Mouse (Mus musculus) adipocyte (in vitro differentiated cells): ENCODE results near the gene Sox14.

Experiments used
- DNase-seq: peaks from one replicate; pipeline ENCODE4 v3.0.0-alpha.2; 2016; ENCODE audit warnings: low spot score

Sox14 gene

DNA sequence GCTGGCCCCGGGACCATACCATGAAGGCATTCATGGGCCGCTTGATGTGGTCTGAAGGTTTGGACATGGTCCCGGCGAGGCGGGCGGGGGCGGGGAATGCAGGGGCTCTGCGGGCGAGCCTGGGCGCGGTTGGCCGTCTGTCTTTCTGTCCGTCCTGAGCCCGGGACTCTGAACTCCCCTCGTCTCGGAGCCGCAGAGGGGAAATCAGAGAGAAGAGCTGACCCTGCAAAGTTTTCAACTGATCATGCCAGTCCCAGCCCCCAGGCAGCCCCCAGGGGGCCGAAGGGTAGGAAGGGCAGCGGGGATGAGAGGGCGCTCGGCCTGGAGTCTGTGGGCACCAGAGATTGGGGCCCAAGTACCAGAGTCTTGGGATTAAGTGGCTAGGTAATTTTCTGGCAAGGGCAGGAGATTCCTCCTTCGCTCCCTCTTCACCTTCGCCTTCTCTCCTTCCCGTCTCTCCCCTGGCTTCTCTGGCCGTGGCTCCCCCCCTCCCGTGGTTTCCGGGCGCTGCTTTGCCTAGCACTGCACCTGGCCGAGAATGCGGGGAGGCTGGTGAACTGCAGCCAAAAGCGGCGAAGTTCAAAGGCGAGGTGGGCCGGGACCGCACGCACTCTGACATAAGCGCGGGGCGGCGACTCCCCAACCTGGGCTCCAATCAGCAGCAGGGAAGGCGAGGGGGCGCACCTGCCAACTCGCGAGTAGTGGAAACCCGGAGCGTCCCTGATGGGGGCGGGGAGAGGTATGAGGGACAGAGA lies at the start of gene Sox14:
Gene Sox14 (minus strand): TSS at position 553 of the 755 bp plus-strand sequence.
- DNase-seq = no peak

DNA sequence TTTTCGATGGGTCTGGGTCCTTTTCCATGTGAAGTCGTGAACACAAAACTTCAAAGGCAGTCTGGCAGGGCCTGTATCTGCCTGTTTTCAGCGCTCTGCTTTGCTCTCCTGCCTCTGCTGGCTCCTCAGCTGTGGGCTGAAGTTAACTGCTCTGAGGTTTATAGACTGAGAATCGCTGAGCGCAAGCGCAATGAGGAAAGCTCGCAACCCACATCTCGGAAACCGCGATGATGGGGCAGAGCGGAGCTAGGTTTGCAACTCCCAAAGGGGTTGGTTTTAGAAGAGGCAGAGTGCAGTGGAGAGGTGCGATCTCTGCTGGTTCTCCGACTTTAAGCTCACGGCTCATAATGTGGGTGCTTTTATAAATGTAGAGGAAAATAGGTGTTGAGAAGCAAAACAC lies 3.3 kb upstream of the Sox14 start:
- no peak for DNase-seq

DNA sequence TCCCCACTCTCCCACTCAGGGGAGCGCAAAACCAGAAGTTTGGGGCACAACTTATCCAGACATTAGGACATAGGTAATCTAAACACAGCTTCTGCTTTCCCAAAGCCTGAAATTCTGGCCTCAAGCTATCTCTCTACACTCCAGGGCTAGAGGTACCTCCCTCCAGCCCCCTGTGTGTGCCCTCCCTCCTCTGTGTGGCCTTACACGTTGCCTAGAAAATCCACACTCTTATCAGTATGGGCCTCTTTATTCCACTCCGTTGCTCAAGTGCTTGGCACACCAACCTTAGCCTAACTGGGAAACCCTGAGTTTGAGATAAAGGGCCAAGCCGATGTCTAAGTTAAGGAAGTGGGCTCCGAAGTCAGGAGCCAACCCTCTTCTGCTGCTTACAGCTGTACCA lies 2.6 kb upstream of the Sox14 start:
- DNase-seq = no peak

DNA sequence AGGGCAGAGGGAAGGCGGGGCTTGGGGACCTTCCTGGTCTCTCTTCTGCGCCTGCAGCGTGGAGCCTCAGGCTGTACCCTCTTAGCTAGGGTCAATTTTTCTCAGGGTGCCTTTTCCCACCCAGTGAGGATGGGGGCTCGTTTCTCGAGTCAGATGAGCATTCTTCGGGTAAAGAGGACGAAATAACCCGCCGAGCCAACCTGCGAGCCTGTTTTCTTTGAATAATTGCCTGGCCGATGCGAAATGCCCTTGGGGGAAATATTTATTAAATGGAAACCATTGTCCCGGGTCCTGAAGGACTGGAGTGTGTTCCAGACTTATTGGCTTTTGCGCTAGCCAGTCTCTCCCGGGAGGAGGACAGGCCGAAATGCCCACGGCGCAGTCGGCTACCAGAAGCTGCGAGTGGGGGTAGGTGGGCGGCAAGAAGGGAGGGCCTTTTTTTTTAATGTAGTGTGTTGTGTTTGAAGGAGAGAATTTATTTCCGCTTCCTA lies 1.1 kb upstream of the Sox14 start:
- DNase-seq = no peak

DNA sequence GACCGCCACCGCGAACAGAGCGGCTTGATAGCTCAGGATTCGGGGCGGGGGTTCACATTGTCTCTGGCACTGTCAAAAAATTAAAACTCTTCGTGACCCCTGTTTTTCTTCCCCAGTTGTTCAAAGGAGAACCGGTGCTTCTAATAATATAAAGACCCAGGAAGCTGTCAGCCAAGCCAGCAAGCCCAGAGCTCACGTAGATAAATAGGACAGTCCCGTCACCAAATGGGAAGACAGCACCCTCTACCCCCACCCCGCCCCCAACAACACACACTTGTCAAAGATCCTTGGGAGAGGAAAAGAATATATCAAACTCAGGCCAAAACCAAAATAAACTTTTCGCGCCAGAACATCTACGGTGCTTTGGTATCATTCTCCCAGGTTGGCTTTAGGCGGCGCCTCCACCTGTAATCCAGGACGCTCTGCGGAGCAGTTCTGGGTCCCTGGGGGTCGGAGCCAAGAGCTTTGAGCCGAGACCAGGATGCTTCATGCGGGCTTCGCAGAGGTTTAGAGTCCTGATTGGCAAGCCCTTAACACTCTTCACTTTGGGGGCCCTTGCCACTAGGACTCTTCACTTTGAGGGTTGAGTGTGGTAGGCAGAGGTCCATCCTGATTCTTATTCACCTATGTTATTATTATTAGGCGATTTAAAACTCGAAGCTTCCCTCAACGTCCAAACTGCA lies 544 bp upstream of the Sox14 start:
- no peak for DNase-seq

DNA sequence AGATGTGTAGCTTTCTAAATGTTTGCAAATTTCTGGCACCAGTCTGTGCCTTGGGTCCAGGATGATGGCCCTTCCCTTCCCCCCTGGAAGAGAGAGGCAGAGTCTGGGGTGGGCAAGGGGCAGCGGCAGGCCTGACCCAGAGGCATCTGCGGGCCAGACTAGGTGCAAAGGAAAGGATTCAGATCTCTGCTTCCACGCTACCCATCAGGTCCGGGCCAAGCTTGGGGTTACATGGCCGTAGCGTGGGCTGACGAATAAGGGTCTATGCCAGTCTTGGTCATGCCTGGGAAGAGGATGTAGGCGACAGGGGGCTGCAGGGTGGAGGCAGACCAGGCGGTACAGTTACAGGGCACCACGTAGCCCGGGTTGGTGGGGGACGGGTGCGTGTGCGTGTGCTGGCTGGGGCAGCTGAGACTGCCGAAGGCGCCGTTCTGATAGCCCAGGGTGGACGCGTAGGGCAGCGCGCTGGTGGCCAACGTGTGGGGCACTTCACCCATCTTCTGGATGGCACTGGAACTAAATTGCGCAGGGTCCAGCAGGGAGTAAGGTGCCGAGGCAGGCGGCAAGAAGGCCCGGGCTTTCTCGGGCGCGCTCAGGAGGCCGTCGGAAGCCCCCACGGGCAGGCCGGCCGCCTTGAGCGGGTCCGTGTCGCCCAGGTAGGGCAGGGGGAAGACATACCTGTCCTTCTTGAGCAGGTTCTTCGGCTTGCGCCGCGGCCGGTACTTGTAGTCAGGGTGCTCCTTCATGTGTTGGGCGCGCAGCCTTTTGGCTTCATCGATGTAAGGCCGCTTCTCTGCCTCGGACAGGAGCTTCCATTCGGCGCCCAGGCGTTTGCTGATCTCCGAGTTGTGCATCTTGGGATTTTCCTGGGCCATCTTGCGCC lies 994 bp downstream of the Sox14 start:
- DNase-seq = no peak

GRCm38 (mm10) chr9:99873721-99874120 lies 2.2 kb downstream of the Sox14 start:
- DNase-seq = no peak

DNA sequence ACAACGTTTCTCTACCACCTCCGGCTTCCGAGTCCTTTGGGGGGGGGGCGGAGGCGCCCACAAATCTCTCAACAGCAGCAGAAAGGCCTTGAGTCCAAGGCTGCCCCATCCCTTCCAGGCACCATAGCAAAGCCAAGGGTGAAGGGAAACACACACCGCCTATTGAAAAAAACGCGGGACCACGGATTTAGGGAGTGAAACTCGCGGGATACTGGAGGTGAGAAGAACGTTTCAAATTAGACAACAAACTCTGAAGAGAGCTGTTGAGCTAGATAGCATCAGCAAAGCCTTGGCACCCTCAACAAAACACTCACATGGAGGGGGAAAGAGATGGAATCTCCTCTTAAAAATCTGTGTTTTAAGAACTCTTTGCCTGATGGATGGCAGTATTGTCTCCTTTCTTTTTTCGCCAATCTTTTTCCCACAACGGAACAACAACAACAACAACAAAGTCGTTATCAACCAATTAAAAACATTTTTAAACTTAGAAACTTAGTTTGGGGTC lies 2.8 kb downstream of the Sox14 start:
- no peak for DNase-seq

GRCm38 (mm10) chr9:99872204-99873115 lies 3.5 kb downstream of the Sox14 start:
- no peak for DNase-seq

DNA sequence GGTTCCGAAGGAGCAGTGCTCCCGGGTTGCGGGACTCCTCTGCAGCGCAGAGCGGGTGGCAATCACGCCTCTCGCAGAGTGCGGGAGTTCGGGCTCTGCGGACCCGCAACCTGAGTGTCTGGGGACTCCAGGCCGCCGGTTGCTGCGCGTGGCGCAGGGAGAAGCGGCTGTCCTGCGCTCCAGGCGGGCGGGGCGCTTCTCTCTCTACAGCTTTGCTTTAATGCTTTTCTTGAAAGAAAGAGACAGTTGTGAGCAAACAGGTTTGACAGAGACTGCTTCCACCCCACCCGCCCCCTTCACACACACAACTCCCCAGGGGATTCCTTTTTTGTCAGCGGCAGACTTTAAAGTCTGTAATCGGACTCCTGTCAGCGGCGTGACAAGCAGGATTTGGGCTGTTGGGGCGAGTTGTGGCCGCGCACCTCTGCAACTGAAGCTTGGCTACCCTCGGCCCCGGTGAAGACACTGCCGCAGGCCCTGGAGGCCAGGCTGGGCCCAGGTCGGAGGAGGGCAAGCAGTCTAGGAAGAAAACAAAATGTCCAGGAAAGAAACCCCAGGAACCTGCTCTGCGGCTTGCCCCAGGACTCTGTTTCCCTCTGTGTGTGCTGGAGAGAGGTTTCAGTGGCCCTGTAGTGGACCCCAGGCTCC lies 4.3 kb downstream of the Sox14 start:
- DNase-seq = no peak

DNA sequence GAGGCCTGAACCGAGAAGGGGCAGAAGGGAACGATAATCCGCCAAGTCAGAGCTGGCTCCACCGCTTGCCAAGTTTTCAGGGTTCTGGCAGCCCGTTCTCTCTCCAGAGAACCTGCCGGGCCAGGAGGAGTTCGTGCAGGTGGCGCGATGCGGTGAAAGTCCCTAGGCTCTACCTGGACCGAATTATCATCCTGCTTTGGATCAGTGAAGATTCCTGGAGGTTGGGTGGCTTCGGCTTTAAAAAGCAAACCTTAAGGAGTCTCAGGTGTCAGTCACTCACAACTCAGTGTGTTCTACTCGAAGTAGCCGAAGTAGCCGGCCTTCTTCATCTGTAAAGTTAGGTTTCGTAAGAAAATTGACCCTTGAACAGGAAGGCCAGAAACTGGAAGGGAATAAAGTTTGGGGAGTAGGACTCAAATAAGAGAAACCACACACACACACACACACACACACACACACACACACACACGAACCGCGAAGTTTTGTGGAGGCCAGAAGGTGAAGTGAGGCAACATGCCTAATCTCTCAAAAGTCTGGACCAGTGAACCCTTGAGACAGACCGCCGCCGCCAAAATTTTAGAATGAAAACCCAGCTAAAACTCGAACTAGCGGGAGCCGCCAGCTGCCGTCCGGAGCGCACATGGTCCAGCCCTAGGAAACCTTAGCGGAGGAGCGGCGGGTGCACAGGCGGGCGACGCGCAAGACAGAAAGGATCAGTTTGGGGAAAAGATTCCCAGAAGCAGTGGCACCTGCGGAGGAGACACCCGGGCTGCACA lies 5.0 kb downstream of the Sox14 start:
- no peak for DNase-seq

- DNase-seq = no peak
These were observed 5.8 kb downstream of the Sox14 start for GRCm38 (mm10) chr9:99869936-99870779.

DNA sequence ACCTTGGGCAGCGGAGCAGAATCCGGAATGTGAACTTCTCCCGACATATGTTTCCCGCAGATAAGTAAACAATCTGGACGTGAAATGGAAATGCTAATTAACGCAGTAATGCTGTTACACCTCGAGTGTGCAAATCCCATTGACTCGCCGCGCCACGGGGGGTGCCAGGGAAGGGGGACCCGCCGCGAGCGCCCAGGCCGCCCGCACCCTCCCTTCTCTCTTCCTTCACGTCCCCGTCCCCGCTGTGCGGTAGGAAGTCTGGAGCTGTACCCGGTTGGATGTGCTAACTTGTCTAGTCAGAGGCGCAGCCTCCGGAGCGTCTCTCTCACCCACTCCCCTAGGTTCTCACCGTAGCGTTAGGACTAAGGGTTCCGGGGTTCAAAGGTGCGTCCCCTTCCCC lies 6.7 kb downstream of the Sox14 start:
- DNase-seq = no peak

DNA sequence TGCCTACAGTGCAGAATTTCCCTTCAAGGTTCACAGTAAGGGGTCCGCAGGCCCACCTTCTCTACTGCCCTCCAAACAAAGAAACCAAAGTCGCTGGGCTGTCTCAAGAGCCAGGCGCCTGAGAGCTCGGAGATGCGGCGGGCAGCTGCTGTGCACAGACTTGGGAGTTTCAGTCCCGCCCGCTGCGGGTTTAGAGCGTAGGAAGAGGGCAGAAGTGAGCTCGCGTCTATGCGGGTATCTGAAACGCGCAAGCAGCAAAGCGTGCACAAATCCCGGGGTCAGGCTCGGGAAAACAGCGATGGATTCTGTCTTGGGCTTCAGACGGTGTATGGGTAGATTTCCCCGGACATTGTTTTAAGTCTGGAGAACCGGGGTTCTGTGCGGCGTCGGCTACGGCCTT lies 7.4 kb downstream of the Sox14 start:
- DNase-seq = no peak

DNA sequence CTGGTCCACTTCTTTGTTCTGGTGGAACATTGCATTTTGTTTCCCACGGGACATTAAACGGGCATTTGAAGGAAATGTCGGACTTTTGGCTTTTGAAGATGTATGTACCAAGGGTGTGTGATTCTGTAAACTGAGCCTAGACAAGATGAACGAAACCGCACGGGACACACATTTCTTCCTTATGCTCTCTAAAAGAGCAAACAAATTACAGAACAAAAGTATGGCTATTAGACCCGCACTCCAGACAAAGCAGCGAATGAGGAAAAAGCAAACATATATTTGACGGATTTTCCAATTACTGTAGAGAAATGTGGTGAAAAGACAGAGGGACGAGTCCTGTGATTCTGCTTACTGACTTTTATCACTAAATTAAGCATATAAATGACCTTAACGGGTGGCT lies 7.9 kb downstream of the Sox14 start:
- DNase-seq = no peak

- DNase-seq = no peak
These were observed 13.0 kb downstream of the Sox14 start for GRCm38 (mm10) chr9:99862936-99863335.

GRCm38 (mm10) chr9:99854486-99854885 lies 21.5 kb downstream of the Sox14 start:
- DNase-seq = no peak

DNA sequence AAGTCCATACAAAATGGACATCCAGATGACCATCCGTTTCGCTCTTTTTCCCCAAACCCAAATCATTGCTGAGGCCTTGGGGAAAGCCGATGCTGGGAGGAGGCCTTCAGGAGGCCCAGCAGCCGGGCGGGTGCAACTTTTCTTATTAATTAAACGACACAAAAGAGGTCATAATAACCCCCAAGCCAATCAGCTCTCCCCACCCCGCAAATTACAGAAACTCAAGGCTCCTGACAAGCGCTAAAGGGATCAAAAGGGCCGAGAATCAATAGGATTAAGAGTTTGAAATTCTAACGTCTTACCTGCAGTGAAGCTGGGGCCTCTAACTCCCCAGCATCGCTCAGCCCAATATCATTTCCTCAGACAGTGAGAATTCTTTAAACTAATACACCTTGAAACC lies 22.6 kb downstream of the Sox14 start:
- no peak for DNase-seq

DNA sequence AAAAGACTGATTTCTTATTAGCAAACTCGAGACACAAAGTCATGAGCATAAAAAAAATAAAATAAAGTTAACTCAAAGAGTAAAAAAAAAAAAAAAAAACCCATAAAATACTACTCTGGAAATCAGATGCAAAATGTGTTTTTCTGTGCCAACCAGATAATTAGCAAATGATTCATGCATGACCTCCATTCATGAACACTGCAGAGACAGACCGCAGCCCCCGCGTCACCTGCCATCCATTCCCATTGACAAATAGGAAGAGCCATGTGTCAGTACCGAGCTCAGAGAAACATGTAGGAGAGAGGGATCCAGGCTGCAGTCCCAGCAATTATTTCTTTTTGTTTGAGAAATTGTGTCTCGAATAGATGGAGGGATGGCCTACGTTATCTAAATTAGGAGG lies 25.6 kb downstream of the Sox14 start:
- no peak for DNase-seq
